Mouse (Mus musculus) heart, postnatal 0 days (tissue): ENCODE measurements around the gene Micall1. TPM values are rescaled to one million over a fixed set of nuclear protein-coding genes. Genes with fewer than 3 reads are reported as not detected.

ENCODE experiments used
- ATAC-seq: fragments of 200-750 bp; cut with Nextera tagmentation; 2 replicates; pipeline ENCODE4 v1.8.0; 2017; ENCODE audit warnings: low read depth, moderate number of reproducible peaks, moderate library complexity; ENCODE audit not compliant: insufficient read depth
- DNase-seq: peaks from one replicate; pipeline ENCODE4 v3.0.0-alpha.2; 2016; ENCODE audit warnings: low spot score
- H3K27ac ChIP-seq: fragments of 300-500 bp; sonication (generic); 2 replicates; pipeline ENCODE4 v1.5.1; 2014; ENCODE audit warnings: low read depth, mild to moderate bottlenecking
- H3K27me3 ChIP-seq: fragments of 300-500 bp; sonication (generic); 2 replicates; pipeline ENCODE4 v1.6.1; 2014; ENCODE audit warnings: low read length, mixed read lengths; ENCODE audit not compliant: control insufficient read depth, insufficient read depth
- H3K36me3 ChIP-seq: fragments of 300-500 bp; sonication (generic); replicated peaks from 2 replicates; pipeline ENCODE4 v1.6.1; 2014; ENCODE audit warnings: low read length, mixed read lengths; ENCODE audit not compliant: control insufficient read depth, insufficient read depth
- H3K4me1 ChIP-seq: fragments of 300-500 bp; sonication (generic); 2 replicates; pipeline ENCODE4 v1.6.1; 2014; ENCODE audit warnings: antibody characterized with exemption; ENCODE audit not compliant: control insufficient read depth, insufficient read depth
- H3K4me2 ChIP-seq: fragments of 300-500 bp; sonication (generic); 2 replicates; pipeline ENCODE4 v1.6.1; 2014; ENCODE audit warnings: low read depth, mild to moderate bottlenecking, low read length, moderate library complexity
- H3K4me3 ChIP-seq: fragments of 300-500 bp; sonication (generic); 2 replicates; pipeline ENCODE4 v1.5.1; 2014; ENCODE audit warnings: low read depth, low read length
- H3K9ac ChIP-seq: fragments of 300-500 bp; sonication (generic); replicated peaks from 2 replicates; pipeline ENCODE4 v1.6.1; 2014; ENCODE audit warnings: low read depth, low read length, mixed read lengths
- H3K9me3 ChIP-seq: fragments of 300-500 bp; sonication (generic); replicated peaks from 2 replicates; pipeline ENCODE4 v1.6.1; 2016; ENCODE audit warnings: low read length; ENCODE audit not compliant: control insufficient read depth
- CTCF ChIP-seq: IDR thresholded peaks from 2 replicates; pipeline ENCODE4 v1.5.1; 2016; ENCODE audit warnings: antibody characterized with exemption, control low read depth, low read depth
- EP300 ChIP-seq: IDR thresholded peaks from 2 replicates; pipeline ENCODE4 v1.6.1; 2016; ENCODE audit warnings: antibody characterized with exemption, low read depth
- WGBS: fragments of 180-500 bp; shearing (Covaris S2); extraction: QIAGEN DNeasy Blood & Tissue Kit; methylation state at CpG from one replicate; pipeline ENCODE4 v1.1.7; 2014; 5-methylcytosine and 5-hydroxymethylcytosine counted together
- polyA plus RNA-seq: library from polyadenylated mRNA; unstranded; fragments of >200 nt; fragmentation: Nextera tagmentation; extraction: Ambion mirVana; gene quantifications from 2 replicates; pipeline ENCODE4 v1.2.1, GENCODE M21; 2015
- total RNA-seq: library from RNA; depleted of rRNA; stranded (reverse); fragments of >200 nt; gene quantifications from 2 replicates; pipeline ENCODE4 v1.2.3, GENCODE M21; 2014; ENCODE audit warnings: low replicate concordance

Micall1 gene
- total and polyA plus RNA-seq, 2 experiments from 2014 or later: 19.0 to 45.9 TPM

- Histone ChIP-seq H3K4me3 (peak overlapping the region; percentile 71; the same call in 1 of the 2 replicates), H3K27me3 (no peaks in the 10 kb centered on the region), H3K36me3 (peaks cover 6% of the 10 kb centered on the region), H3K4me1 (0 out of 2 replicates have a peak, but pooled peaks cover 15% of the 10 kb centered on the region), H3K9me3 (no peaks in the 10 kb centered on the region), H3K9ac (peak overlapping the region; percentile 93), H3K4me2 (peak overlapping the region; percentile 98), H3K27ac (peak overlapping the region; percentile 96)
- whole genome bisulfite sequencing: 20% methylated on average over 7 of the region's 7 CpGs
- DNase-seq: no peak
- TF ChIP-seq CTCF: no peak
- TF ChIP-seq EP300: no peak
- no peak for ATAC-seq
Observed at GRCm38 (mm10) chr15:79107966-79108365, 732 bp upstream of the Micall1 start.

- Histone ChIP-seq H3K9me3 (no peaks in the 10 kb centered on the region), H3K9ac (peak overlapping the region; percentile 93), H3K27me3 (no peaks in the 10 kb centered on the region), H3K4me3 (peak overlapping the region; percentile 71), H3K4me1 (0 out of 2 replicates have a peak, but pooled peaks cover 15% of the 10 kb centered on the region), H3K4me2 (peak overlapping the region; percentile 98), H3K36me3 (peaks cover 12% of the 10 kb centered on the region), H3K27ac (peak overlapping the region; percentile 96)
- ATAC-seq: peak; percentile 46
- no peak for TF ChIP-seq CTCF
- TF ChIP-seq EP300: no peak
- DNase-seq: no peak
- under 1% methylated on average over 41 of the region's 46 CpGs for WGBS
Observed at GRCm38 (mm10) chr15:79109321-79109934, 730 bp downstream of the Micall1 start.

GRCm38 (mm10) chr15:79110031-79110430, 1.3 kb downstream of the Micall1 start:
- Histone ChIP-seq H3K4me3 (peak overlapping the region; percentile 71), H3K36me3 (peaks cover 18% of the 10 kb centered on the region), H3K4me2 (peak overlapping the region; percentile 98), H3K27me3 (no peaks in the 10 kb centered on the region), H3K4me1 (peaks cover 19% of the 10 kb centered on the region; the same call in 1 of the 2 replicates), H3K27ac (peak overlapping the region; percentile 96), H3K9ac (peak overlapping the region; percentile 93), H3K9me3 (no peaks in the 10 kb centered on the region)
- ATAC-seq (no peak), DNase-seq (no peak)
- no peak for TF ChIP-seq EP300
- no peak for TF ChIP-seq CTCF
- WGBS: 7% methylated on average over 9 of the region's 9 CpGs

- Histone ChIP-seq H3K4me2 (peak overlapping the region; percentile 98), H3K27ac (peak overlapping the region; percentile 96), H3K27me3 (no peaks in the 10 kb centered on the region), H3K36me3 (peaks cover 23% of the 10 kb centered on the region), H3K4me3 (peak overlapping the region; percentile 71), H3K4me1 (peaks cover 22% of the 10 kb centered on the region; the same call in 1 of the 2 replicates), H3K9me3 (no peaks in the 10 kb centered on the region), H3K9ac (peak overlapping the region; percentile 93)
- WGBS: 33% methylated on average over 2 of the region's 2 CpGs
- DNase-seq: no peak
- TF ChIP-seq CTCF (no peak), EP300 (no peak)
- no peak for ATAC-seq
Observed at GRCm38 (mm10) chr15:79110528-79110927, 1.8 kb downstream of the Micall1 start.

- Histone ChIP-seq H3K27ac (peak overlapping the region; percentile 96), H3K4me2 (peak overlapping the region; percentile 98), H3K9ac (peak overlapping the region; percentile 93; the same call in 1 of the 2 replicates), H3K36me3 (peaks cover 35% of the 10 kb centered on the region), H3K9me3 (no peaks in the 10 kb centered on the region), H3K27me3 (no peaks in the 10 kb centered on the region), H3K4me1 (peaks cover 22% of the 10 kb centered on the region; the same call in 1 of the 2 replicates), H3K4me3 (peak overlapping the region; percentile 22)
- no peak for TF ChIP-seq CTCF
- TF ChIP-seq EP300: peak; percentile 69; the same call in 1 of the 2 replicates
- DNase-seq (peak; percentile 92), ATAC-seq (peak; percentile 65)
- WGBS: 22% methylated on average over 4 of the region's 4 CpGs
Observed at GRCm38 (mm10) chr15:79111774-79112173, 3.1 kb downstream of the Micall1 start.
